In genomic region chr7:35650716-35651410, GRCm38 (mm10) we compare ENCODE assay signal across 10 mouse cellular contexts. TPM values are rescaled to one million over a fixed set of nuclear protein-coding genes. Genes with fewer than 3 reads are reported as not detected.
DNase-seq lines count a peak whose midpoint lies in the region; ATAC-seq and TF ChIP-seq lines count a peak whose summit lies in the region.
"Had no signal": no experiment of that assay in that cellular context is flagged by ENCODE, and none has a peak within 500 bp of the region (broad histone marks: within the 10 kb centered on the region; RNA-seq: fewer than 3 reads in every experiment).

No protein-coding gene starts in this region.

- no peaks in the 10 kb centered on the region for H3K4me1 ChIP-seq in hindbrain, embryonic 14.5 days (replicated peaks; ENCODE audit: control insufficient read depth, insufficient read depth, low read length)
- 0 out of 2 replicates have a peak, but pooled peaks cover 2% of the 10 kb centered on the region for H3K4me1 ChIP-seq in hindbrain, embryonic 12.5 days
- H3K4me1 ChIP-seq in cortical plate, adult 2 months (ENCODE audit: control insufficient read depth, insufficient read depth, low read length), result no peaks in the 10 kb centered on the region
- H3K4me1 ChIP-seq: limb, embryonic 12.5 days had no signal

- TF ChIP-seq POLR2A in cortical plate, adult 2 months (IDR thresholded peaks at IDR 0.05; ENCODE audit: extremely low read depth, insufficient read depth, low read length), result no peak

- H3K27ac ChIP-seq in hindbrain, embryonic 14.5 days, result no peak overlapping the region
- no peak overlapping the region for H3K27ac ChIP-seq in hindbrain, embryonic 12.5 days
- H3K27ac ChIP-seq in cortical plate, adult 2 months (ENCODE audit: insufficient read depth, low read length), result no peak overlapping the region
- H3K27ac ChIP-seq in left cerebral cortex, adult 2 months, result no peak overlapping the region
- H3K27ac ChIP-seq: embryonic facial prominence, embryonic 13.5 days; limb, embryonic 12.5 days had no signal

- peaks cover 6% of the 10 kb centered on the region for H3K79me3 ChIP-seq in C2C12 (ENCODE audit: low read depth)

- no peak overlapping the region for H3K4me2 ChIP-seq in hindbrain, embryonic 14.5 days (replicated peaks)
- H3K4me2 ChIP-seq in hindbrain, embryonic 12.5 days (replicated peaks), result no peak overlapping the region
- H3K4me2 ChIP-seq: embryonic facial prominence, embryonic 13.5 days; limb, embryonic 12.5 days had no signal

- no peaks in the 10 kb centered on the region for H3K9me3 ChIP-seq in hindbrain, embryonic 14.5 days (ENCODE audit: control insufficient read depth, low read length)
- no peaks in the 10 kb centered on the region for H3K9me3 ChIP-seq in hindbrain, embryonic 12.5 days (replicated peaks)
- H3K9me3 ChIP-seq: embryonic facial prominence, embryonic 13.5 days; limb, embryonic 12.5 days had no signal

- peak; percentile 48 for DNase-seq in hindbrain, embryonic 14.5 days (ENCODE audit: low spot score)
- peak; percentile 54 to 59 for DNase-seq in left cerebral cortex, adult 2 months (ENCODE audit: extremely low spot score in 1 of 2, low spot score in 2 of 2)
- DNase-seq in urinary bladder, adult 2 months (ENCODE audit: low spot score), result no peak
- DNase-seq in adrenal gland, postnatal 25 days, result no peak
- DNase-seq in heart, postnatal 36 days, result no peak

- WGBS in hindbrain, embryonic 14.5 days, result 73% methylated on average over 11 of the region's 11 CpGs
- 80% methylated on average over 11 of the region's 11 CpGs for WGBS in hindbrain, embryonic 12.5 days

- intact Hi-C loops in left cerebral cortex, adult 2 months (cut with DNase I), result loop anchor here (2.0 to 5.0 kb wide), 3 partner anchors 101 to 1706 kb away; partner anchors contain the start of gene Dpy19l3
- intact Hi-C loops in heart, postnatal 36 days (cut with DNase I), result no loop called here

- no peak for ATAC-seq in hindbrain, embryonic 14.5 days (ENCODE audit: low FRiP score)
- ATAC-seq in hindbrain, embryonic 12.5 days (ENCODE audit: low FRiP score), result no peak

- H3K79me2 ChIP-seq in C2C12 (ENCODE audit: control insufficient read depth, insufficient read depth), result peaks cover 15% of the 10 kb centered on the region

- H3K36me3 ChIP-seq in hindbrain, embryonic 14.5 days (replicated peaks; ENCODE audit: control insufficient read depth, insufficient read depth), result no peaks in the 10 kb centered on the region
- no peaks in the 10 kb centered on the region for H3K36me3 ChIP-seq in hindbrain, embryonic 12.5 days
- H3K36me3 ChIP-seq in C2C12 (ENCODE audit: control insufficient read depth, insufficient read depth), result no peaks in the 10 kb centered on the region
- H3K36me3 ChIP-seq: embryonic facial prominence, embryonic 13.5 days; limb, embryonic 12.5 days had no signal

- H3K27me3 ChIP-seq in hindbrain, embryonic 14.5 days (ENCODE audit: control insufficient read depth, insufficient read depth, low read length), result no peaks in the 10 kb centered on the region
- H3K27me3 ChIP-seq in hindbrain, embryonic 12.5 days, result no peaks in the 10 kb centered on the region
- H3K27me3 ChIP-seq in C2C12 (ENCODE audit: control insufficient read depth, insufficient read depth, insufficient read length), result no peaks in the 10 kb centered on the region
- H3K27me3 ChIP-seq: embryonic facial prominence, embryonic 13.5 days; limb, embryonic 12.5 days had no signal

- no peak overlapping the region for H3K4me3 ChIP-seq in hindbrain, embryonic 14.5 days (replicated peaks; ENCODE audit: low read length)
- H3K4me3 ChIP-seq in hindbrain, embryonic 12.5 days, result no peak overlapping the region
- H3K4me3 ChIP-seq in C2C12 (ENCODE audit: insufficient read depth, poor library complexity, severe bottlenecking), result no peak overlapping the region
- H3K4me3 ChIP-seq in cortical plate, adult 2 months (ENCODE audit: insufficient read depth, low read length), result no peak overlapping the region
- H3K4me3 ChIP-seq in left cerebral cortex, adult 2 months, result peak overlapping the region; percentile 23; the same call in 1 of the 2 replicates
- H3K4me3 ChIP-seq: embryonic facial prominence, embryonic 13.5 days; limb, embryonic 12.5 days had no signal

- TF ChIP-seq CTCF in C2C12 (IDR thresholded peaks at IDR 0.05; ENCODE audit: control insufficient read depth, insufficient read depth, insufficient read length), result peak; percentile 9
- peak; percentile 81 for TF ChIP-seq CTCF in cortical plate, adult 2 months (IDR thresholded peaks at IDR 0.05; ENCODE audit: extremely low read depth, insufficient read depth, low read length)
- peak; percentile 75 for TF ChIP-seq CTCF in left cerebral cortex, adult 2 months (IDR thresholded peaks at IDR 0.05)

- H3K9ac ChIP-seq in hindbrain, embryonic 14.5 days, result no peak overlapping the region
- no peak overlapping the region for H3K9ac ChIP-seq in hindbrain, embryonic 12.5 days
- H3K9ac ChIP-seq: embryonic facial prominence, embryonic 13.5 days; limb, embryonic 12.5 days had no signal

- H3ac ChIP-seq in C2C12 (ENCODE audit: control insufficient read depth, insufficient read length, low read depth), result no peak overlapping the region

TF ChIP-seq in C2C12, 6 proteins besides CTCF, POLR2A, EP300 and RAD21:
- TF ChIP-seq MYOG (IDR thresholded peaks at IDR 0.05; ENCODE audit: control insufficient read depth, extremely low read depth, insufficient read length) (no peak), FOSL1 (IDR thresholded peaks at IDR 0.05; ENCODE audit: insufficient read depth, low read length, poor library complexity, severe bottlenecking) (no peak), MAX (IDR thresholded peaks at IDR 0.05) (no peak), USF1 (IDR thresholded peaks at IDR 0.05; ENCODE audit: low read depth) (no peak), MYOD1 (IDR thresholded peaks at IDR 0.05; ENCODE audit: control insufficient read depth, insufficient read length, low read depth) (no peak), CEBPB (IDR thresholded peaks at IDR 0.05; ENCODE audit: low read depth) (no peak)

RNA-seq across cellular contexts. Expression of gene Pdcd5, which starts 3.5 kb away (rescaled TPM):
- polyA plus RNA-seq in hindbrain, embryonic 14.5 days (2014; fragmentation: Nextera tagmentation; extraction: Ambion mirVana), result 245 and 288 TPM in 2 replicates
- polyA plus RNA-seq in hindbrain, embryonic 12.5 days (2016; fragmentation: Nextera tagmentation; extraction: Ambion mirVana), result 257 and 263 TPM in 2 replicates
- polyA plus RNA-seq in C2C12 (2012; fragmentation: generic; extraction: Trizol), result 157 TPM
- 95.4 and 99.8 TPM in 2 replicates for polyA plus RNA-seq in cortical plate, adult 2 months (2012; rRNA removed)
- 10 to 100 TPM; 68.1 to 69.2 TPM for total RNA-seq in left cerebral cortex, adult 2 months (2021)
- polyA plus RNA-seq in urinary bladder, adult 2 months (2012; rRNA removed), result 117 and 120 TPM in 2 replicates
- 78.6 and 94.0 TPM in 2 replicates for total RNA-seq in adrenal gland, postnatal 25 days (2021)
- 100 to 1,000 TPM; 112 to 114 TPM for total RNA-seq in heart, postnatal 36 days (2021)

Comparison
In these comparisons a context has a peak if more than half of its experiments do, and no peak if none do; other contexts are left out.
1. DNase-seq: peak in hindbrain, embryonic 14.5 days (single experiment) and left cerebral cortex, adult 2 months (2 of 2); none in urinary bladder, adult 2 months (single experiment), adrenal gland, postnatal 25 days (single experiment) and heart, postnatal 36 days (0 of 2).
2. CTCF ChIP-seq: peak in every context shown above with its lines; median percentile 81 in cortical plate, adult 2 months; 75 in left cerebral cortex, adult 2 months; 9 in C2C12.